Mouse (Mus musculus) layer of hippocampus, adult 9-11 months (tissue): ENCODE data around the gene Mettl1.
"Not testable (repeated sequence)": the region's sequence is repeated elsewhere in the genome, so short reads cannot be mapped to it uniquely, and the experiment has no call there.

Experiments
- DNase-seq: peaks from one replicate; pipeline ENCODE4 v3.0.0; 2022

Gene Mettl1

DNA sequence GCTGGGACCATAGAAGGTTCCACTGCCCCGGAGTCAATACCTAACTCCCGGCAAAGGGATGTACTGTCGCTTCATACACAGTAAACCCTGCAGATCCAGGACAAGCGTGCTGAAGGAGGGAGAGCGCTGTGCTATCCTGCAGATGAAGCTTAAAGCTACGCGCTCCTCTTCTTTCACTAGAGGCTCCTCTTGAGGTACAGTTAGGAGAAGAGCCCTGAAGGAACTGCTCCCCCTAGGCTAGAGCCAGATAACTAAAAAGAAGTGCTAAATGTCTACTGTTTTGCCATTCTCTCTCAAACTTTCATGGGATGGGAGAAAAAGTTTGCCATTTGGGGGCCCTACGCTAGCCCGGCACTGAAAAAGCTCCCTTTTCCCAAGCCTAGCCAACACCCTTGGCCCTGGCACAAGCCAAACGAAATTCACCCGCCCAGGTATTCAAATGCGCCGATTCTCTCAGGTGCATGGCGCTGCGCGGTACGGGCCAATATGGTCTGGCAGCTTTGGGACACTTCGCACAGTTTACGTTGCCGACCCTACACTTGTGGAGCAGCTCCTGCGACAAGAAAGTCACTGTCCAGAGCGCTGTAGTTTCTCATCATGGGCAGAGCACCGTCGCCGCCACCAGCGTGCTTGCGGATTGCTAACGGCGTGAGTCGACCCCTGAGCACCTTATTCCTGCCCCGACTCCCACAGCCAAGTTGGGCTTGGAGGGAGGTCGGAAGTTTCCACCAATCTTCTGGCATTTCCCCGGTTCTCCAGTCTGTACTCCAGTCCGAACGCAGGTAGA is 7.6 kb downstream of the Mettl1 start:
- no peak for DNase-seq

DNA sequence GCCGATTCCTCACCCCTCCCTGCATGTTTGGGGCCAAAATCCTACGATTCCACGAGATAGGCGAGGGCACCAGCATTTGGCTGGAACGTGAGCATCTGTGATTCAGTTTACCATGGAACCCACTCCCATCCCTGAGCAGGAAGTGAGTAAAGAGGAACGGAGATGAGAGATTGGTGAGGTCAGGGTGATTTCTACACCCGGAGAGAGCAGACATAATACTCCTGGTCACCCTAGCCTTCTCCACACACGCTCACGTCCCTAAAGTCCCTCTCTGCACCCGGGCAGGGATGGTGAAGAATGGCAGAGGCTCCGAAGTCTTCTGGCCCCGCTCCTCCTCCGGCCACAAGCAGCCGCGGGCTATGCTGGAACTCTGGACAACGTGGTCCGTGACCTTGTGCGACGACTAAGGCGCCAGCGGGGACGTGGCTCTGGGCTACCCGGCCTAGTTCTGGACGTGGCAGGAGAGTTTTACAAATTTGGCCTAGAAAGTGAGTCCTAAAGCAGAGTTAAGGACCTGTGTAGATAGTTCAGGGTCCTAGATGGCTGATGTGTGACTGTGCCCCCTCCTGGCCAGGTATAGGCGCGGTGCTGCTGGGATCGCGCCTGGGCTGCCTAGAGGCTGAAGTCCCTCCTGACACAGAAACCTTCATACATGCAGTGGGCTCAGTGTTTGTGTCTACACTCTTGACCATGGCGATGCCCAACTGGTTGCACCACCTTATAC is 8.3 kb downstream of the Mettl1 start:
- DNase-seq: no peak

GRCm38 (mm10) chr10:127050119-127050474 is 8.9 kb downstream of the Mettl1 start:
- no peak for DNase-seq

DNA sequence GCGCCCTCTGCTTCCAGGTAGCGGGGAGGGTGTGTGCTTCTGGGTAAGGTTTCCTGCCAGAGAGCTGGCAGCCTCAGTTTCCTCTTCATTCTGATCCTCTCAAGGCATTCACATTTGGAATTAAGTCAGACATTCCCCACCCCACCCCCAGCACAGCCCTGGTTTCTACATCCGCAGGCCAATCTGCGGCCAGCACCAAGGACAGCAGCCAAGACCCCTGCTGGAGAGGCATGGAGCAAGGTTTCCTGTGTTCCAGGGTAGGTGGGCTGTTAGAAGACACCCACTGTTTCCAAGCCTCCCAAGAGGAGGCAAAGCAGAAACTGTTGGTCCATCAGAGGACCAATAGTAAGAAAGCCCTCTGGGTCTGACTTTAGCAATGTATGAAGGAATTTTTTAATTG is 13.4 kb downstream of the Mettl1 start:
- DNase-seq: no peak

GRCm38 (mm10) chr10:127055406-127055805 is 14.2 kb downstream of the Mettl1 start:
- no peak for DNase-seq

DNA sequence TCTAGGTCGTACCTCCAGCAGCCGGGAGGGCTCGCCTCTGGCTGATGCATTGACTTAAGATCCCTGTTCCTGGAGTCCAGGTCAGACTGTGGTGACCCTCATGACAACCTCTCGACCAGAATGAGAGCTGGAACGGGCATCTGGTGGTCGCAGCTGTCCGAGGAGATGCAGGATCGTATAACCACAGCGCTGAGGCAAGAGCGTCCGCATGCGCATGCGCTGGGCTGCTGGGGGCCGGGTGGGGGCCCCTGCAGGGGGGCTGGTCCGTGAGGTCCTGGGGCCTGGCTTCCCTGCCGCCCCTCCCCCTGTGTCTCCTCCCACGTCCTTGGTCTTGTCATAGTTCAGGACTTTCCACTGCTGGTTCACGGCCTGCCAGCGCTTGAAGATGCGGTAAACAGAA is 15.3 kb downstream of the Mettl1 start:
- DNase-seq: no peak

GRCm38 (mm10) chr10:127058161-127058560 is 16.9 kb downstream of the Mettl1 start:
- DNase-seq: no peak

DNA sequence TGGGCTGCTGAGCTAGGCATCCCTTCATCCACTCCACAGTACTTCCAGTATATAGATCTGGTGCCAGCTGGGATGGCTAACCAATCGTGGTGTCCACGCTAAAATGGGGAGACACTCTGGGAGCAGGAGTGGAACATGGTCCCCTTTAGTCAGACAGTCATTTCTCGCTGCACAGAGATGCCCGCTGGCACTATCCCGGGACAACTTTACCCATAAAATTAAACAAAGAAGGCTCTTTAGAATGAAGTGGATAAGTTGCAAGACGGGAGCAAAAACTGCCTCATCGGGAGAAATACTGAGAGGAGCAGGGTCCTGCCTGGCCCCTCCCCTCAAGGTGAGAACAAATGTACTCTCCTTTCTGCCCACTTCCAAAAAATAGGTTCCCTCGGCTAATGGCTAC is 17.5 kb downstream of the Mettl1 start:
- no peak for DNase-seq

GRCm38 (mm10) chr10:127059174-127059967 is 18.2 kb downstream of the Mettl1 start:
- no peak for DNase-seq

DNA sequence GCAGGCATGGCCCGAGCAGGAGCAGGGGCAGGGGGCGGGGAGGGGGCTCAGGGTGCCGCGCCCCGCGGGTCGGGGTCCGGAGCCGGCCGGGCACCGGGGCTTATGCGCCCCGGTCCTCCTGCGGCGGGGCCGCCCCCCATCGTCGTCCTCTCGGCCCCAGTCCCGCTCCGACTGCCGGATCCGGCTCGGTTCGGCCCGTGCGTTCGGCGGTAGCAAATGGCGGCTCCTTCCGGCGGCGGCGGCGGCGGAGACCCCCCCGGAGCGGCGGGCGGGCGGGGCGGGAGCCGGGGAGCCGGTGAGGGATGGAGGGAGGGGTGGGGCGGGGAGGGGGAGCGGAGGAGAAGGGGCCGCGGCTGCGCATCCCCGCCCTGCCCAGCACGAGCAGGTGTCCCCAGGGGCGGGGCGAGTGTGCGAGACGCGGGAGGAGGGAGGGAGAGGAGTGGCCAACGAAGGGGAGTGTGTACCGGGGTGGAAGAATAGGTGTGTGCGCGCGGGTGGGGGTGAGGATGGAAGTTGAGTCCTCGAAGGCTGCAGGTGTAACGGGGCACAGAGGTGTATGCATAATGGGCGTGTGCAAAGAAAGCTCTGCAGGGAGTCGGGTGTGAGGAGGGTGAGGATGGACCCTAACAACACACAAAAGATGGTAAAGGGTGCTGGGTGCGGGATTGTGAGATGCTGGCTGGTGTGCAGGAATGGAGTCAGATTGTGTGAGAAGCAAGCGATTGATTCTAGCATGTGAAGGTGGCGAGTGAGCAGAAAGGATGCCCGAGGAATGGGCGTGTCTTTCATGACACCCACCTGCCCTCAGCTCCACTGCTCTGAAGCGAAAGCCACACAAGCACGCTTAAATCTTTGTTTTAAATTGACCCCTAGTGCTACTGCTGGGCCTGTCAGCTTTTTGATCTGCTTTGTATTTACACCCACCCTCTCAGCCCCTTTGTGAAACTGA is 19.0 kb downstream of the Mettl1 start, which contains the start of gene March9:
March9 (minus strand) TSS at position 217 of the 949 bp plus-strand sequence.
- peak; percentile 83 for DNase-seq

- no peak for DNase-seq
Measured at GRCm38 (mm10) chr10:127061085-127061484, 19.9 kb downstream of the Mettl1 start.

GRCm38 (mm10) chr10:127061513-127061912 is 20.3 kb downstream of the Mettl1 start:
- no peak for DNase-seq

- DNase-seq: not testable (repeated sequence)
Measured at GRCm38 (mm10) chr10:127062101-127062500, 20.9 kb downstream of the Mettl1 start.

DNA sequence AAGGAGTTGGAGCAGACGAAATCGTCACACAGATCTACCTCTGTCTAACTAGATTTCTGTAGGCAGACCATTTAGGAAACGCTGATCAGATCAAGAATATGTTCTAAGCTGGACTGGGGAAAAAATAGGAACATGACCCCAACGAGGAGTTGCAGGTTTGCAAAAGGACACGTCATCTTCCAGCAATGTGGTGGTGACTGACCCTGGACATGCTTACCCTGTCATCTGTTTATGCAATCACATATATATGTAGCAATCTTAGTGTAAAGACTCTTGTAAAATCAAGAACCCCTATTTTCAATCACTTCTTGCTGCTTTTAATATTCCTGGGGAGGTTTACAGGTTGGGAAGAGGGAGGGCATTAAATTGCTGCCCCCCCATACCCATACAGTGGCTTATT is 21.3 kb downstream of the Mettl1 start:
- DNase-seq: no peak

GRCm38 (mm10) chr10:127063239-127063872 is 22.1 kb downstream of the Mettl1 start, which contains the start of gene Cdk4:
Gene Cdk4 (plus strand): TSS chr10:127063534.
- DNase-seq: peak; percentile 99

DNA sequence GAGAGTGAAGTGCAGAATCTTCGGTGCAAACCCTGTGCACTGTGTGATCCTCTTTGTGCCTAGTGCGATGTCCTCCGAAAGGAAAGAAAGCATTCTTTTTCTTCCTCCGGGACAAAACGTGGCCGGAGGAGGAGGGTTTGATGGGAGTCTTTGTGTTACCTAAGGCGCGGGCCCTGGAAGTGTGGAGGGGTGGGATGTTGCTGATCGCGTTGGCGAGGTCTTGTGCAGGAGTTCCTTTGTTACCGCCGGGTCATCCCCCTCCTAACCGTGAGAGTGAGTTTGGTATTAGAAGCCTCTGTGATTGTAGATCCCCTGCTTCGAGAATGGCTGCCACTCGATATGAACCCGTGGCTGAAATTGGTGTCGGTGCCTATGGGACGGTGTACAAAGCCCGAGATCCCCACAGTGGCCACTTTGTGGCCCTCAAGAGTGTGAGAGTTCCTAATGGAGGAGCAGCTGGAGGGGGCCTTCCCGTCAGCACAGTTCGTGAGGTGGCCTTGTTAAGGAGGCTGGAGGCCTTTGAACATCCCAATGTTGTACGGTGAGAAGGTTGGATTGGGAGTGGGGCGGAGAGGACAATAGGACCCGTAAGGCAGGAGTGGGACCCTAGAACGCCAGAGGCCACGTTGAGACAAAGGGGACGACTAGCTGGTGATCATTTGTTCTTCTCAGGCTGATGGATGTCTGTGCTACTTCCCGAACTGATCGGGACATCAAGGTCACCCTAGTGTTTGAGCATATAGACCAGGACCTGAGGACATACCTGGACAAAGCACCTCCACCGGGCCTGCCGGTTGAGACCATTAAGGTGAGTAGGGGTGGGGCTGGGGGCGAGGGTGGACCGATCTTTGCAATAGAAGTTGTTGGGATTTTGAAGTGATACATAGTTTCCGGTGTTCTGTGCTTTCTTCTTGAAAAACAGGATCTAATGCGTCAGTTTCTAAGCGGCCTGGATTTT is 23.0 kb downstream of the Mettl1 start:
- DNase-seq: no peak

DNA sequence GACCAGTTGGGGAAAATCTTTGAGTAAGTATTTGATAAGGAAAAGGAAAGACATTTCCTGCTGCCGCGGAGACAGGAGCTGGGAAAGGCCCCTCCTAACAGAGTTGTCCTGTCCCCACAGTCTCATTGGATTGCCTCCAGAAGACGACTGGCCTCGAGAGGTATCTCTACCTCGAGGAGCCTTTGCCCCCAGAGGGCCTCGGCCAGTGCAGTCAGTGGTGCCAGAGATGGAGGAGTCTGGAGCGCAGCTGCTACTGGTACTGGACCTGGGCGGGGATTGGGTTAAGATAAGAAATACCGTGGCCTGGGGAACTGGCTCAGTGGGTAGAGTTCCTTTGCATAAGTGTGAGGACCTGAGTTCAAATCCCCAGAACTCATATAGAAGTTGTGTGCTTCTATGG is 24.8 kb downstream of the Mettl1 start:
- no peak for DNase-seq

- DNase-seq: no peak
Measured at GRCm38 (mm10) chr10:127066519-127067018, 25.4 kb downstream of the Mettl1 start.

DNA sequence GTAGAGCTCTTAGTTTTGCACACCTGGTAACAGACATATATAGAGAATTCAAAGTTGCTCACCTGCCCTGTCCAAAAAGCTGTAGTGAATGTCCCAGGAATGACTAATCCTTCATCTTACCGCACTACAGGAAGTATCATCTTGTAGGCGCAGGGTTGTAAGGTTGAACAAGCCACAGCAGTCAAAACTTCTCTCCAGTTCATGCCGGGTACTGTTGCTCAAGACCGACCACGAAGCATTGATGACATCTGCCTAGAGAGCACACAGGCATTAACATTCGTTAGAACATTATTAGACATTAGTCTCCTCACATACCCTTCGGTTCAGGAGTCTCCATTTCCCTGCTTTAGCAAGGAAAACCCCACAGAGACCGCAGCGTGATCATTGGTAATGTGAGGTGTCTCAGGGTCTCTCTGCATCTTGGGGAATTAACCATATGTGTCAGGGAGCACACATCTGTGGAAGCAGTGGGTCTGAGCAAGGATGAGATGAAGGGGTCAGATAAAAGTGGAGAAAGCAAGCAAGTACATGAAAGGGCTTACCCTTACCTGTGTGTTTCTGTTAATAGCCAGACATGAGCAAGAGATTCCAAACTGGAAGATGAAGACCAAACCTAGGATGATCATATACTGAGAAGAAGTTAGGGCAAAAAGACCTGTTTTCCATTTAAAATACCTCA is 27.3 kb downstream of the Mettl1 start:
- no peak for DNase-seq
